Mouse (Mus musculus) right cerebral cortex, postnatal 4 days (tissue): Measurements from ENCODE around the gene Tmem30a.

Experiments
- DNase-seq: peaks from one replicate; pipeline ENCODE4 v3.0.0-alpha.2; 2022

The Tmem30a gene

GRCm38 (mm10) chr9:79785794-79786085 lies 7.6 kb downstream of the Tmem30a start:
- DNase-seq = peak; percentile 16

GRCm38 (mm10) chr9:79784934-79785793 lies 8.1 kb downstream of the Tmem30a start:
- DNase-seq = no peak

GRCm38 (mm10) chr9:79784439-79784838 lies 8.9 kb downstream of the Tmem30a start:
- DNase-seq = no peak

- DNase-seq = no peak
Measured at GRCm38 (mm10) chr9:79779354-79779753, 14.0 kb downstream of the Tmem30a start.

- no peak for DNase-seq
Measured at GRCm38 (mm10) chr9:79766991-79767545, 26.2 kb downstream of the Tmem30a start.

GRCm38 (mm10) chr9:79765329-79765728 lies 28.0 kb downstream of the Tmem30a start:
- DNase-seq = no peak

GRCm38 (mm10) chr9:79762519-79762918 lies 30.8 kb downstream of the Tmem30a start:
- DNase-seq = no peak

- DNase-seq = peak; percentile 8
Measured at GRCm38 (mm10) chr9:79760076-79760475, 33.2 kb downstream of the Tmem30a start.

GRCm38 (mm10) chr9:79759385-79760005 lies 33.8 kb downstream of the Tmem30a start, which contains the start of gene Cox7a2:
Gene Cox7a2, minus strand, starts transcription at chr9:79759878.
- DNase-seq = peak; percentile 92

GRCm38 (mm10) chr9:79755311-79755710 lies 38.0 kb downstream of the Tmem30a start:
- DNase-seq = no peak

GRCm38 (mm10) chr9:79751846-79752245 lies 41.5 kb downstream of the Tmem30a start:
- DNase-seq = no peak

- DNase-seq = no peak
Measured at GRCm38 (mm10) chr9:79750709-79751108, 42.6 kb downstream of the Tmem30a start.

- no peak for DNase-seq
Measured at GRCm38 (mm10) chr9:79745036-79745435, 48.3 kb downstream of the Tmem30a start.

GRCm38 (mm10) chr9:79735608-79736007 lies 57.7 kb downstream of the Tmem30a start:
- no peak for DNase-seq

GRCm38 (mm10) chr9:79730301-79730700 lies 63.0 kb downstream of the Tmem30a start:
- no peak for DNase-seq

GRCm38 (mm10) chr9:79723090-79723489 lies 70.2 kb downstream of the Tmem30a start:
- no peak for DNase-seq

GRCm38 (mm10) chr9:79721056-79721455 lies 72.3 kb downstream of the Tmem30a start:
- DNase-seq = peak; percentile 78

- peak; percentile 7 for DNase-seq
Measured at GRCm38 (mm10) chr9:79720143-79720542, 73.2 kb downstream of the Tmem30a start.

GRCm38 (mm10) chr9:79719451-79719850 lies 73.9 kb downstream of the Tmem30a start:
- DNase-seq = peak; percentile 11
